In the genomic region with DNA sequence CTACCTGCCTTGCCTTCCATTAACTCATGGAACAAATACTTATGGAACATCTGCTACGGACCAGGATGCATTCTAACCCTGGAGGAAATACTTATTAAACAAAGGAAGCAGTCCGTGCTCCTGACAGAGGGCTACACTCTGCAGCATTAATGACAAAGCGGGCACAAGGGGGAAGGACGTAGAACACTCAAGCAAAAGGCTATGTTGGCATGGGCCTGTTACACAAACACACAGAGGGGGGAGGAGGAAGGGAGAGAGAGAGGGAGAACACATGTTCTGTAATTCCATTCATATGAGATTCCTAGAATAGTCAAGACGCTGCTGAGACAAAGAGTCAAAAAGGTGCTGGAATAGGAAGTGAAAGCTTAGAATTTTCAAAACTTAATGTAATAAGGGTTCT, we compare ENCODE assay signal across 20 mouse cellular contexts. TPM values are rescaled to one million over a fixed set of nuclear protein-coding genes. Genes with fewer than 3 reads are reported as not detected.
DNase-seq lines count a peak whose midpoint lies in the region; ATAC-seq lines count a peak whose summit lies in the region.
"Had no signal": no experiment of that assay in that cellular context is flagged by ENCODE, and none has a peak within 500 bp of the region (broad histone marks: within the 10 kb centered on the region; RNA-seq: fewer than 3 reads in every experiment).

No protein-coding gene starts in this region.

- no peak overlapping the region for H3K27ac ChIP-seq in lung, embryonic 16.5 days (ENCODE audit: low read length)
- no peak overlapping the region for H3K27ac ChIP-seq in intestine, embryonic 15.5 days
- H3K27ac ChIP-seq: forebrain, embryonic 10.5 days; hindbrain, embryonic 10.5 days; limb, embryonic 13.5 days had no signal

- 49% methylated on average over 5 of the region's 5 CpGs for WGBS in lung, embryonic 16.5 days
- WGBS in intestine, embryonic 15.5 days: 59% methylated on average over 5 of the region's 5 CpGs

- H3K4me2 ChIP-seq in lung, embryonic 16.5 days (ENCODE audit: low read depth, low read length): no peak overlapping the region
- no peak overlapping the region for H3K4me2 ChIP-seq in intestine, embryonic 15.5 days (replicated peaks)
- H3K4me2 ChIP-seq: limb, embryonic 13.5 days had no signal

- no peak overlapping the region for H3K4me3 ChIP-seq in lung, embryonic 16.5 days (ENCODE audit: low read length)
- H3K4me3 ChIP-seq in intestine, embryonic 15.5 days (replicated peaks): no peak overlapping the region
- H3K4me3 ChIP-seq: forebrain, embryonic 10.5 days; hindbrain, embryonic 10.5 days; limb, embryonic 13.5 days had no signal

- H3K9ac ChIP-seq in lung, embryonic 16.5 days (ENCODE audit: low read length): no peak overlapping the region
- no peak overlapping the region for H3K9ac ChIP-seq in intestine, embryonic 15.5 days
- H3K9ac ChIP-seq: limb, embryonic 13.5 days had no signal

- peak; percentile 69 for ATAC-seq in lung, embryonic 16.5 days (ENCODE audit: low read depth)
- ATAC-seq in erythroid progenitor cell, adult 5-6 weeks (replicated peaks; ENCODE audit: low FRiP score, poor library complexity, severe bottlenecking): peak; percentile 51
- peak; percentile 53 for ATAC-seq in megakaryocyte progenitor cell, adult 5-6 weeks (replicated peaks; ENCODE audit: poor library complexity)
- ATAC-seq in CD4-positive, CD25-positive, alpha-beta regulatory T cell, adult 4 months: no peak
- no peak for ATAC-seq in intestine, embryonic 15.5 days

- no peaks in the 10 kb centered on the region for H3K27me3 ChIP-seq in lung, embryonic 16.5 days (ENCODE audit: control insufficient read depth, insufficient read depth, low read depth, low read length)
- no peaks in the 10 kb centered on the region for H3K27me3 ChIP-seq in intestine, embryonic 15.5 days (replicated peaks)
- H3K27me3 ChIP-seq: limb, embryonic 13.5 days had no signal

- intact Hi-C loops in heart, postnatal 36 days (cut with DNase I): no loop called here

- H3K9me3 ChIP-seq in lung, embryonic 16.5 days (ENCODE audit: control insufficient read depth, low read length): no peaks in the 10 kb centered on the region
- H3K9me3 ChIP-seq in intestine, embryonic 15.5 days: no peaks in the 10 kb centered on the region
- H3K9me3 ChIP-seq: forebrain, embryonic 10.5 days; hindbrain, embryonic 10.5 days; limb, embryonic 13.5 days had no signal

- no peaks in the 10 kb centered on the region for H3K4me1 ChIP-seq in lung, embryonic 16.5 days (replicated peaks; ENCODE audit: control insufficient read depth, insufficient read depth, low read length)
- H3K4me1 ChIP-seq in intestine, embryonic 15.5 days (replicated peaks): no peaks in the 10 kb centered on the region
- H3K4me1 ChIP-seq: hindbrain, embryonic 10.5 days; limb, embryonic 13.5 days had no signal

- peak; percentile 79 for DNase-seq in heart, adult 11 months
- DNase-seq in heart, postnatal 36 days: no peak
- DNase-seq in lung, postnatal 14 days: no peak
- DNase-seq: adrenal gland, postnatal 10 days; cerebellum, adult 11 months; cerebellum, postnatal 14 days; gastrocnemius, postnatal 14 days; kidney, adult 9 months; kidney, postnatal 36 days; thymus, adult 2 months had no signal

- no peaks in the 10 kb centered on the region for H3K36me3 ChIP-seq in lung, embryonic 16.5 days (ENCODE audit: control insufficient read depth, insufficient read depth, low read length)
- no peaks in the 10 kb centered on the region for H3K36me3 ChIP-seq in intestine, embryonic 15.5 days
- H3K36me3 ChIP-seq: forebrain, embryonic 10.5 days; hindbrain, embryonic 10.5 days; limb, embryonic 13.5 days had no signal

RNA-seq across cellular contexts. Expression of gene Six4, which starts 24.8 kb away (rescaled TPM):
- 1 to 10 TPM; 4.8 to 6.1 TPM for total RNA-seq in heart, postnatal 36 days (2021)
- 1.9 and 2.2 TPM in 2 replicates for polyA plus RNA-seq in lung, embryonic 16.5 days (2015; fragmentation: Nextera tagmentation; extraction: Ambion mirVana)
- not detected in 2 replicates for total RNA-seq in erythroid progenitor cell, adult 5-6 weeks (2015; ENCODE audit: low replicate concordance)
- not detected in 2 replicates for total RNA-seq in erythroid progenitor cell, adult 5-6 weeks (2017; ENCODE audit: low replicate concordance)
- 0.12 TPM in 1 of 2 replicates, not detected in the other for total RNA-seq in megakaryocyte progenitor cell, adult 5-6 weeks (2015)
- total RNA-seq in megakaryocyte progenitor cell, adult 5-6 weeks (2017): not detected in 2 replicates
- polyA plus RNA-seq in CD4-positive, CD25-positive, alpha-beta regulatory T cell, adult 4 months (2017; shearing (Covaris generic)): under 1 TPM in 1 of 2 experiments, not detected in 1; 0.16 TPM
- 0.37 and 0.55 TPM in 2 replicates for polyA plus RNA-seq in intestine, embryonic 15.5 days (2015; fragmentation: Nextera tagmentation; extraction: Ambion mirVana)
- total RNA-seq: MEL had no signal

RNA-seq across cellular contexts. Expression of gene Six1, which starts 34.8 kb away (rescaled TPM):
- 1 to 10 TPM in 1 of 2 experiments, under 1 TPM in 1; 0.89 to 1.3 TPM for total RNA-seq in heart, postnatal 36 days (2021)
- 1.3 and 2.0 TPM in 2 replicates for polyA plus RNA-seq in lung, embryonic 16.5 days (2015; fragmentation: Nextera tagmentation; extraction: Ambion mirVana)
- not detected in 2 replicates for total RNA-seq in erythroid progenitor cell, adult 5-6 weeks (2015; ENCODE audit: low replicate concordance)
- 0.51 TPM in 1 of 2 replicates, not detected in the other for total RNA-seq in erythroid progenitor cell, adult 5-6 weeks (2017; ENCODE audit: low replicate concordance)
- 0.10 and 0.35 TPM in 2 replicates for total RNA-seq in megakaryocyte progenitor cell, adult 5-6 weeks (2015)
- total RNA-seq in megakaryocyte progenitor cell, adult 5-6 weeks (2017): 0.25 TPM in 1 of 2 replicates, not detected in the other
- not detected for polyA plus RNA-seq in CD4-positive, CD25-positive, alpha-beta regulatory T cell, adult 4 months (2017; shearing (Covaris generic))
- 0.19 and 0.40 TPM in 2 replicates for polyA plus RNA-seq in intestine, embryonic 15.5 days (2015; fragmentation: Nextera tagmentation; extraction: Ambion mirVana)
- total RNA-seq: MEL had no signal
- polyA plus RNA-seq: stomach, embryonic 14.5 days had no signal

RNA-seq across cellular contexts. Expression of gene Mnat1, which starts 35.0 kb away (rescaled TPM):
- total RNA-seq in heart, postnatal 36 days (2021): 10 to 100 TPM; 16.6 to 20.1 TPM
- 28.3 and 29.6 TPM in 2 replicates for polyA plus RNA-seq in lung, embryonic 16.5 days (2015; fragmentation: Nextera tagmentation; extraction: Ambion mirVana)
- total RNA-seq in erythroid progenitor cell, adult 5-6 weeks (2015; ENCODE audit: low replicate concordance): 5.0 TPM in 2 replicates
- total RNA-seq in erythroid progenitor cell, adult 5-6 weeks (2017; ENCODE audit: low replicate concordance): 1.4 and 5.0 TPM in 2 replicates
- total RNA-seq in megakaryocyte progenitor cell, adult 5-6 weeks (2015): 29.2 and 35.0 TPM in 2 replicates
- 39.6 and 52.3 TPM in 2 replicates for total RNA-seq in megakaryocyte progenitor cell, adult 5-6 weeks (2017)
- polyA plus RNA-seq in CD4-positive, CD25-positive, alpha-beta regulatory T cell, adult 4 months (2017; shearing (Covaris generic)): 10 to 100 TPM; 29.4 to 31.4 TPM
- 21.0 and 23.3 TPM in 2 replicates for polyA plus RNA-seq in intestine, embryonic 15.5 days (2015; fragmentation: Nextera tagmentation; extraction: Ambion mirVana)

Comparison
In these comparisons a context has a peak if more than half of its experiments do, and no peak if none do; other contexts are left out.
1. ATAC-seq: peak in lung, embryonic 16.5 days (single experiment), erythroid progenitor cell, adult 5-6 weeks (single experiment) and megakaryocyte progenitor cell, adult 5-6 weeks (single experiment); none in CD4-positive, CD25-positive, alpha-beta regulatory T cell, adult 4 months (single experiment) and intestine, embryonic 15.5 days (single experiment).
2. RNA of gene Six4, which starts 24.8 kb away (total RNA-seq): 4.8 to 6.1 TPM in heart, postnatal 36 days; not detected in erythroid progenitor cell, adult 5-6 weeks and 0.12 TPM in megakaryocyte progenitor cell, adult 5-6 weeks; every median in the first group is over 4 times any median in the second.